Mouse (Mus musculus): ENCODE measurements around the gene Prr5l. TPM values are rescaled to one million over a fixed set of nuclear protein-coding genes. Genes with fewer than 3 reads are reported as not detected.
A peak's percentile ranks its signal among the peaks of the same experiment; 100 is the strongest.

Prr5l gene
- polyA plus RNA-seq, 2 experiments, result 1.4 to 1.7 TPM

DNA sequence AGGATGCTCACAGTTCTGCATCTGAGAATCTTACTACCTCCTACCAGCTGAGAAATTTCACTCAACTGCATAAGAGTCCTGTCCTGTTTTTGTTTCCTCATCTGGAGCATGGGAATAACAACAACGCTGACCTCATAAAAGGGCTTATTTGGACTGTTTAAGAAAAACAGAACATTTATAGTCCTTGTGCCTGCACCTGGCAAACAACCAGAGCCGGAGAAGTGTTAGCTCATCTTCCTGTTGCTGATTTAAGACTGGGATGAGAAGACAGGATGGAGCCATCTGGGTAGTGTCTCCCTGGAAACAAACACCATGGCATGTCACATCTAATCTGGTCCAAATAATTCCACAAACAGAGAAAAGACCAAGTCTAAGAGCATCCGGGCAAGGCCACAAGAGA is 149.3 kb downstream of the Prr5l start:
- 70% methylated on average over 3 of the region's 3 CpGs for WGBS (ENCODE audit: insufficient replicate concordance)
- H3K4me2 ChIP-seq (ENCODE audit: low read depth), result no peak overlapping the region
- ATAC-seq (ENCODE audit: insufficient read depth), result no peak
- TF ChIP-seq EP300 (IDR thresholded peaks at IDR 0.05; ENCODE audit: low read depth), result no peak
- TF ChIP-seq CTCF (IDR thresholded peaks at IDR 0.05; ENCODE audit: low read depth), result no peak
- no peak overlapping the region for H3K9ac ChIP-seq (replicated peaks)
- H3K36me3 ChIP-seq (replicated peaks; ENCODE audit: control insufficient read depth, insufficient read depth, low read depth), result no peaks in the 10 kb centered on the region
- no peak for DNase-seq (ENCODE audit: low read depth in 3 of 3, low spot score in 3 of 3)
- H3K27me3 ChIP-seq (ENCODE audit: control insufficient read depth, insufficient read depth, low read length), result no peaks in the 10 kb centered on the region
- H3K4me1 ChIP-seq (replicated peaks; ENCODE audit: control insufficient read depth in 2 of 2, insufficient read depth in 2 of 2, low read length in 1 of 2), result peaks cover 0 to 7% of the 10 kb centered on the region in 2 experiments; a peak in 2 of 4 replicates
- no peak overlapping the region for H3K27ac ChIP-seq
- no peaks in the 10 kb centered on the region for H3K9me3 ChIP-seq (ENCODE audit: control insufficient read depth, low read length)
- no peak overlapping the region for H3K4me3 ChIP-seq (ENCODE audit: insufficient read depth in 1 of 2, low read depth in 2 of 2, low read length in 2 of 2)

GRCm38 (mm10) chr2:101732777-101733210 is 150.0 kb downstream of the Prr5l start:
- no peaks in the 10 kb centered on the region for H3K27me3 ChIP-seq (ENCODE audit: control insufficient read depth, insufficient read depth, low read length)
- no peak overlapping the region for H3K9ac ChIP-seq (replicated peaks)
- peaks cover 0 to 7% of the 10 kb centered on the region in 2 experiments; a peak in 2 of 4 replicates for H3K4me1 ChIP-seq (replicated peaks; ENCODE audit: control insufficient read depth in 2 of 2, insufficient read depth in 2 of 2, low read length in 1 of 2)
- peak; percentile 10 to 33 (median 12) for DNase-seq (ENCODE audit: low read depth in 3 of 3, low spot score in 3 of 3)
- H3K36me3 ChIP-seq (replicated peaks; ENCODE audit: control insufficient read depth, insufficient read depth, low read depth), result no peaks in the 10 kb centered on the region
- ATAC-seq (ENCODE audit: insufficient read depth), result no peak
- no peak for TF ChIP-seq CTCF (IDR thresholded peaks at IDR 0.05; ENCODE audit: low read depth)
- TF ChIP-seq EP300 (IDR thresholded peaks at IDR 0.05; ENCODE audit: low read depth), result no peak
- no peak overlapping the region for H3K27ac ChIP-seq
- 20% methylated on average over 10 of the region's 10 CpGs for WGBS (ENCODE audit: insufficient replicate concordance)
- H3K4me3 ChIP-seq (ENCODE audit: insufficient read depth in 1 of 2, low read depth in 2 of 2, low read length in 2 of 2), result no peak overlapping the region
- H3K9me3 ChIP-seq (ENCODE audit: control insufficient read depth, low read length), result no peaks in the 10 kb centered on the region
- no peak overlapping the region for H3K4me2 ChIP-seq (ENCODE audit: low read depth)

GRCm38 (mm10) chr2:101730972-101731371 is 151.9 kb downstream of the Prr5l start:
- Histone ChIP-seq H3K27ac (no peak overlapping the region), H3K27me3 (ENCODE audit: control insufficient read depth, insufficient read depth, low read length) (no peaks in the 10 kb centered on the region), H3K4me1 (replicated peaks; ENCODE audit: control insufficient read depth in 2 of 2, insufficient read depth in 2 of 2, low read length in 1 of 2) (peaks cover 0 to 7% of the 10 kb centered on the region in 2 experiments; a peak in 2 of 4 replicates), H3K9me3 (ENCODE audit: control insufficient read depth, low read length) (no peaks in the 10 kb centered on the region), H3K36me3 (replicated peaks; ENCODE audit: control insufficient read depth, insufficient read depth, low read depth) (no peaks in the 10 kb centered on the region), H3K9ac (replicated peaks) (no peak overlapping the region), H3K4me2 (ENCODE audit: low read depth) (no peak overlapping the region), H3K4me3 (ENCODE audit: insufficient read depth in 1 of 2, low read depth in 2 of 2, low read length in 2 of 2) (no peak overlapping the region)
- DNase-seq (ENCODE audit: low read depth in 3 of 3, low spot score in 3 of 3) (no peak), ATAC-seq (ENCODE audit: insufficient read depth) (no peak)
- TF ChIP-seq EP300 (IDR thresholded peaks at IDR 0.05; ENCODE audit: low read depth) (no peak), CTCF (IDR thresholded peaks at IDR 0.05; ENCODE audit: low read depth) (no peak)

GRCm38 (mm10) chr2:101729472-101729871 is 153.4 kb downstream of the Prr5l start:
- Histone ChIP-seq H3K36me3 (replicated peaks; ENCODE audit: control insufficient read depth, insufficient read depth, low read depth) (no peaks in the 10 kb centered on the region), H3K9ac (replicated peaks) (no peak overlapping the region), H3K4me3 (ENCODE audit: insufficient read depth in 1 of 2, low read depth in 2 of 2, low read length in 2 of 2) (no peak overlapping the region), H3K27me3 (ENCODE audit: control insufficient read depth, insufficient read depth, low read length) (no peaks in the 10 kb centered on the region), H3K9me3 (ENCODE audit: control insufficient read depth, low read length) (no peaks in the 10 kb centered on the region), H3K4me2 (ENCODE audit: low read depth) (no peak overlapping the region), H3K4me1 (replicated peaks; ENCODE audit: control insufficient read depth in 2 of 2, insufficient read depth in 2 of 2, low read length in 1 of 2) (peaks cover 0 to 7% of the 10 kb centered on the region in 2 experiments; a peak in 2 of 4 replicates), H3K27ac (no peak overlapping the region)
- 58% methylated on average over 1 of the region's 1 CpGs for WGBS (ENCODE audit: insufficient replicate concordance)
- no peak for DNase-seq (ENCODE audit: low read depth in 3 of 3, low spot score in 3 of 3)
- ATAC-seq (ENCODE audit: insufficient read depth), result no peak
- TF ChIP-seq EP300 (IDR thresholded peaks at IDR 0.05; ENCODE audit: low read depth), result no peak
- no peak for TF ChIP-seq CTCF (IDR thresholded peaks at IDR 0.05; ENCODE audit: low read depth)

- DNase-seq (ENCODE audit: low read depth in 3 of 3, low spot score in 3 of 3), result no peak
- H3K4me3 ChIP-seq (ENCODE audit: insufficient read depth in 1 of 2, low read depth in 2 of 2, low read length in 2 of 2), result no peak overlapping the region
- TF ChIP-seq CTCF (IDR thresholded peaks at IDR 0.05; ENCODE audit: low read depth) (no peak), EP300 (IDR thresholded peaks at IDR 0.05; ENCODE audit: low read depth) (no peak)
Measured at GRCm38 (mm10) chr2:101727787-101728186, 155.0 kb downstream of the Prr5l start.

More at GRCm38 (mm10) chr2:101727787-101728186, 155.0 kb downstream of the Prr5l start:
- Histone ChIP-seq H3K4me1 (replicated peaks; ENCODE audit: control insufficient read depth in 2 of 2, insufficient read depth in 2 of 2, low read length in 1 of 2) (peaks cover 0 to 5% of the 10 kb centered on the region in 2 experiments; a peak in 2 of 4 replicates), H3K27me3 (ENCODE audit: control insufficient read depth, insufficient read depth, low read length) (no peaks in the 10 kb centered on the region), H3K4me2 (ENCODE audit: low read depth) (no peak overlapping the region), H3K27ac (no peak overlapping the region), H3K9ac (replicated peaks) (no peak overlapping the region), H3K9me3 (ENCODE audit: control insufficient read depth, low read length) (no peaks in the 10 kb centered on the region), H3K36me3 (replicated peaks; ENCODE audit: control insufficient read depth, insufficient read depth, low read depth) (no peaks in the 10 kb centered on the region)
- ATAC-seq (ENCODE audit: insufficient read depth), result no peak
